Mouse (Mus musculus) gastrocnemius, adult 2 months (tissue): ENCODE data around the gene Kmt2b. TPM values are rescaled to one million over a fixed set of nuclear protein-coding genes. Genes with fewer than 3 reads are reported as not detected.

Experiments used
- DNase-seq: peaks from one replicate; pipeline ENCODE4 v3.0.0; 2022
- H3K27ac ChIP-seq: fragments of 200-600 bp; 2 replicates; pipeline ENCODE4 v1.8.1; 2022; ENCODE audit warnings: mild to moderate bottlenecking
- H3K4me3 ChIP-seq: fragments of 200-600 bp; 2 replicates; pipeline ENCODE4 v1.8.1; 2022; ENCODE audit warnings: mild to moderate bottlenecking, moderate library complexity
- CTCF ChIP-seq: fragments of 200-600 bp; IDR thresholded peaks from 2 replicates; pipeline ENCODE4 v1.8.1; 2022; ENCODE audit warnings: antibody characterized with exemption, mild to moderate bottlenecking, moderate library complexity
- intact Hi-C: fragments of 180-260 bp; cut with DNase I; formaldehyde crosslinking; loops from one replicate; pipeline ENCODE4 v1.15.1; 2025
- total RNA-seq, 2 experiments: library from RNA; stranded (reverse); gene quantifications; 2 replicates each; pipeline ENCODE4 v1.2.3; 2021

The Kmt2b gene
- total RNA-seq, 2 experiments from 2014 or later, result 13.3 to 16.3 TPM

- DNase-seq, result no peak
- H3K27ac ChIP-seq, result peak overlapping the region; percentile 90
- peak overlapping the region; percentile 69 for H3K4me3 ChIP-seq
- no peak for TF ChIP-seq CTCF
- intact Hi-C loops, result no loop called here
Measured at GRCm38 (mm10) chr7:30558656-30559442, 29.7 kb downstream of the Kmt2b start.

GRCm38 (mm10) chr7:30557901-30558514, 30.5 kb downstream of the Kmt2b start:
- no peak for DNase-seq
- TF ChIP-seq CTCF, result no peak
- intact Hi-C loops, result no loop called here
- Histone ChIP-seq H3K4me3 (peak overlapping the region; percentile 69; the same call in 1 of the 2 replicates), H3K27ac (peak overlapping the region; percentile 90; the same call in 1 of the 2 replicates)

- Histone ChIP-seq H3K27ac (peak overlapping the region; percentile 21; the same call in 1 of the 2 replicates), H3K4me3 (no peak overlapping the region)
- intact Hi-C loops, result no loop called here
- no peak for DNase-seq
- peak; percentile 26; the same call in 1 of the 2 replicates for TF ChIP-seq CTCF
Measured at GRCm38 (mm10) chr7:30556894-30557536, 31.5 kb downstream of the Kmt2b start.

GRCm38 (mm10) chr7:30553810-30554584, 34.5 kb downstream of the Kmt2b start:
- Histone ChIP-seq H3K4me3 (peak overlapping the region; percentile 78), H3K27ac (peak overlapping the region; percentile 98)
- no peak for TF ChIP-seq CTCF
- DNase-seq, result no peak
- intact Hi-C loops, result loop anchor here (2.0 kb wide), 1 partner anchor 35 kb away; the partner anchor contains the start of gene Kmt2b

- peak overlapping the region; percentile 78 for H3K4me3 ChIP-seq
- H3K27ac ChIP-seq, result peak overlapping the region; percentile 98
- intact Hi-C loops, result no loop called here
- no peak for TF ChIP-seq CTCF
- peak; percentile 85 for DNase-seq
Measured at GRCm38 (mm10) chr7:30553021-30553589, 35.4 kb downstream of the Kmt2b start.

- DNase-seq, result peak; percentile 98
- Histone ChIP-seq H3K27ac (peak within 1 kb of the TSS; percentile 98), H3K4me3 (peak within 1 kb of the TSS; percentile 78)
- intact Hi-C loops, result no loop called here
- no peak for TF ChIP-seq CTCF
Measured at GRCm38 (mm10) chr7:30552102-30553020, 36.2 kb downstream of the Kmt2b start, which contains the start of the genes Hspb6 and Proser3. Gene Hspb6, plus strand, starts transcription at chr7:30552178. Gene Proser3, minus strand, starts transcription at chr7:30552299.

GRCm38 (mm10) chr7:30551445-30552101, 37.0 kb downstream of the Kmt2b start:
- peak; percentile 56 for DNase-seq
- H3K27ac ChIP-seq, result peak overlapping the region; percentile 98
- peak; percentile 68 for TF ChIP-seq CTCF
- peak overlapping the region; percentile 78 for H3K4me3 ChIP-seq
- intact Hi-C loops, result no loop called here

- no peak for TF ChIP-seq CTCF
- Histone ChIP-seq H3K27ac (no peak overlapping the region), H3K4me3 (no peak overlapping the region)
- intact Hi-C loops, result no loop called here
- DNase-seq, result no peak
Measured at GRCm38 (mm10) chr7:30550603-30551002, 37.9 kb downstream of the Kmt2b start.

GRCm38 (mm10) chr7:30549880-30550279, 38.6 kb downstream of the Kmt2b start:
- no peak overlapping the region for H3K27ac ChIP-seq
- no peak for DNase-seq
- no peak overlapping the region for H3K4me3 ChIP-seq
- intact Hi-C loops, result no loop called here
- no peak for TF ChIP-seq CTCF

- no peak for TF ChIP-seq CTCF
- DNase-seq, result no peak
- Histone ChIP-seq H3K4me3 (no peak overlapping the region), H3K27ac (no peak overlapping the region)
- intact Hi-C loops, result no loop called here
Measured at GRCm38 (mm10) chr7:30544327-30544726, 44.2 kb downstream of the Kmt2b start.

- no peak for TF ChIP-seq CTCF
Measured at GRCm38 (mm10) chr7:30540572-30540971, 48.0 kb downstream of the Kmt2b start.

More at GRCm38 (mm10) chr7:30540572-30540971, 48.0 kb downstream of the Kmt2b start:
- no peak overlapping the region for H3K27ac ChIP-seq
- DNase-seq, result no peak
- H3K4me3 ChIP-seq, result no peak overlapping the region
- intact Hi-C loops, result no loop called here
